In the genomic region with DNA sequence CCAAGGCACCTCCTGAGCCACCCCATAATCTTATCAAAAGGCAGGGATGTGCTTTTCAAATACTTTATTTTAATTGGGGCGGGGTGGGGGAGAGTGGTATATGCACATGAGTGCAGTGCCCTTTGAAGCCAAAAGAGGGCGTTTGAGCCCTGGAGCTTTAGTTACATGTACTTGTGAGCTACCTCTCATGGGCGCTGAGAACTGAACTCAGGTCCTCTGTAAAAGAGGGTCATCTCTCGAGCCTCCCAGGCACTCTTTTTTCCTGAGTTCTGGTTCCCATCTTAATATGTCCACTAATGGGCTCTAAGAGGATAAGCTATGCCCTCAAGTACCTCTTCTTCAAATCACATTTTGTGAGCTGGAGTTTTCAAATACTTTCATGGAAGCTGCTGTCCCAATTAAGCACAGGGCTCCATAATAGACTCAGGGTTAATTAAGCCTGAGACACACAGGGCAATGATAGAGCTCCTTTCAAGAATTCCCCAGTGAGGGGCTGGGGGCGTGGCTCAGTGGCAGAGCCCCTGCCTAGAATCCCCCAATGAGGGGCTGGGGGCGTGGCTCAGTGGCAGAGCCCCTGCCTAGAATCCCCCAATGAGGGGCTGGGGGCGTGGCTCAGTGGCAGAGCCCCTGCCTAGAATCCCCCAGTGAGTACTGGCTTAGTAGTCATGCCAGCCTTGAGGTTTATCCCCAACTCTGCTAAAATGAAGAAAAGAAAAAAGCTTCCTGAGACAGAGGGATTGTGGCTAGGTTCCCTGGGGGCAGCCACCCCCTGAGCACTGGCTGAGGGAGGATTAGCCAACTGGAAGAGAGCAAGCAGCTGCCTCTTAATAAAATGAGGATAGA, we compare ENCODE assay signal across 15 mouse cellular contexts. TPM values are rescaled to one million over a fixed set of nuclear protein-coding genes. Genes with fewer than 3 reads are reported as not detected.
DNase-seq lines count a peak whose midpoint lies in the region; ATAC-seq and TF ChIP-seq lines count a peak whose summit lies in the region.
"Had no signal": no experiment of that assay in that cellular context is flagged by ENCODE, and none has a peak within 500 bp of the region (broad histone marks: within the 10 kb centered on the region; RNA-seq: fewer than 3 reads in every experiment).

No protein-coding gene starts in this region.

- TF ChIP-seq CTCF in stomach, postnatal 0 days (IDR thresholded peaks at IDR 0.05; ENCODE audit: low read depth), result no peak

- no peak overlapping the region for H3K27ac ChIP-seq in limb, embryonic 12.5 days
- H3K27ac ChIP-seq in limb, embryonic 10.5 days, result no peak overlapping the region
- H3K27ac ChIP-seq in forebrain, embryonic 12.5 days, result peak overlapping the region; percentile 75
- H3K27ac ChIP-seq in limb, embryonic 14.5 days (replicated peaks; ENCODE audit: low read depth, low read length), result no peak overlapping the region
- peak overlapping the region; percentile 35; the same call in 1 of the 2 replicates for H3K27ac ChIP-seq in neural tube, embryonic 15.5 days (replicated peaks)
- H3K27ac ChIP-seq in stomach, postnatal 0 days (replicated peaks), result no peak overlapping the region
- H3K27ac ChIP-seq: kidney, embryonic 15.5 days; liver, embryonic 14.5 days had no signal

- no peak for TF ChIP-seq EP300 in stomach, postnatal 0 days (optimal IDR thresholded peaks at IDR 0.05)

- no peaks in the 10 kb centered on the region for H3K4me1 ChIP-seq in limb, embryonic 12.5 days (replicated peaks)
- no peaks in the 10 kb centered on the region for H3K4me1 ChIP-seq in limb, embryonic 10.5 days
- peaks cover 30% of the 10 kb centered on the region for H3K4me1 ChIP-seq in forebrain, embryonic 12.5 days
- H3K4me1 ChIP-seq in limb, embryonic 14.5 days (ENCODE audit: control insufficient read depth, insufficient read depth, low read length), result no peaks in the 10 kb centered on the region
- peaks cover 16% of the 10 kb centered on the region for H3K4me1 ChIP-seq in neural tube, embryonic 15.5 days
- no peaks in the 10 kb centered on the region for H3K4me1 ChIP-seq in stomach, postnatal 0 days (replicated peaks; ENCODE audit: control insufficient read depth, insufficient read depth)
- H3K4me1 ChIP-seq: kidney, embryonic 15.5 days had no signal

- H3K36me3 ChIP-seq in limb, embryonic 12.5 days, result no peaks in the 10 kb centered on the region
- no peaks in the 10 kb centered on the region for H3K36me3 ChIP-seq in limb, embryonic 10.5 days
- H3K36me3 ChIP-seq in forebrain, embryonic 12.5 days (replicated peaks), result no peaks in the 10 kb centered on the region
- no peaks in the 10 kb centered on the region for H3K36me3 ChIP-seq in limb, embryonic 14.5 days (ENCODE audit: control insufficient read depth, insufficient read depth, low read length)
- H3K36me3 ChIP-seq in neural tube, embryonic 15.5 days, result no peaks in the 10 kb centered on the region; the same call in 1 of the 2 replicates
- no peaks in the 10 kb centered on the region for H3K36me3 ChIP-seq in stomach, postnatal 0 days (ENCODE audit: control insufficient read depth, insufficient read depth, low read length)
- H3K36me3 ChIP-seq: kidney, embryonic 15.5 days had no signal

- WGBS in limb, embryonic 12.5 days, result 44% methylated on average over 7 of the region's 7 CpGs
- 48% methylated on average over 7 of the region's 7 CpGs for WGBS in limb, embryonic 10.5 days
- WGBS in forebrain, embryonic 12.5 days, result 30% methylated on average over 7 of the region's 7 CpGs
- 40% methylated on average over 7 of the region's 7 CpGs for WGBS in limb, embryonic 14.5 days
- 56% methylated on average over 7 of the region's 7 CpGs for WGBS in neural tube, embryonic 15.5 days
- WGBS in stomach, postnatal 0 days, result 56% methylated on average over 6 of the region's 7 CpGs

- no peak for DNase-seq in limb, embryonic 10.5 days (ENCODE audit: low spot score)
- no peak for DNase-seq in limb, embryonic 14.5 days (ENCODE audit: low spot score)
- no peak for DNase-seq in stomach, postnatal 0 days (ENCODE audit: low spot score)
- DNase-seq in ovary, postnatal 36 days (ENCODE audit: low spot score), result no peak
- DNase-seq: adrenal gland, postnatal 36 days; cerebellum, adult 11 months; thymus, postnatal 14 days had no signal

- 0 out of 2 replicates have a peak, but pooled peaks cover 5% of the 10 kb centered on the region for H3K9me3 ChIP-seq in limb, embryonic 12.5 days
- H3K9me3 ChIP-seq in limb, embryonic 10.5 days (replicated peaks), result no peaks in the 10 kb centered on the region
- H3K9me3 ChIP-seq in forebrain, embryonic 12.5 days, result no peaks in the 10 kb centered on the region
- H3K9me3 ChIP-seq in limb, embryonic 14.5 days (ENCODE audit: control insufficient read depth, low read length), result no peaks in the 10 kb centered on the region
- no peaks in the 10 kb centered on the region for H3K9me3 ChIP-seq in neural tube, embryonic 15.5 days (replicated peaks)
- no peaks in the 10 kb centered on the region for H3K9me3 ChIP-seq in stomach, postnatal 0 days (ENCODE audit: control insufficient read depth, low read length)
- H3K9me3 ChIP-seq: kidney, embryonic 15.5 days had no signal

- no peaks in the 10 kb centered on the region for H3K27me3 ChIP-seq in limb, embryonic 12.5 days
- no peaks in the 10 kb centered on the region for H3K27me3 ChIP-seq in limb, embryonic 10.5 days (ENCODE audit: low read depth, poor library complexity, severe bottlenecking)
- peaks cover 24% of the 10 kb centered on the region for H3K27me3 ChIP-seq in forebrain, embryonic 12.5 days
- no peaks in the 10 kb centered on the region for H3K27me3 ChIP-seq in limb, embryonic 14.5 days (ENCODE audit: control insufficient read depth, insufficient read depth, low read length)
- no peaks in the 10 kb centered on the region for H3K27me3 ChIP-seq in neural tube, embryonic 15.5 days (replicated peaks)
- no peaks in the 10 kb centered on the region for H3K27me3 ChIP-seq in stomach, postnatal 0 days (ENCODE audit: control insufficient read depth, insufficient read depth, low read length)
- H3K27me3 ChIP-seq: kidney, embryonic 15.5 days had no signal

- H3K4me2 ChIP-seq in limb, embryonic 12.5 days, result no peak overlapping the region
- H3K4me2 ChIP-seq in forebrain, embryonic 12.5 days, result no peak overlapping the region
- no peak overlapping the region for H3K4me2 ChIP-seq in limb, embryonic 14.5 days (replicated peaks; ENCODE audit: low read depth, low read length, severe bottlenecking)
- H3K4me2 ChIP-seq in neural tube, embryonic 15.5 days, result no peak overlapping the region
- no peak overlapping the region for H3K4me2 ChIP-seq in stomach, postnatal 0 days (replicated peaks; ENCODE audit: low read depth)
- H3K4me2 ChIP-seq: heart, embryonic 11.5 days; kidney, embryonic 15.5 days had no signal

- TF ChIP-seq POLR2A in limb, embryonic 14.5 days (IDR thresholded peaks at IDR 0.05; ENCODE audit: borderline replicate concordance, extremely low read depth, insufficient read depth, insufficient read length), result no peak

- peak; percentile 54; the same call in 1 of the 2 replicates for ATAC-seq in limb, embryonic 12.5 days (ENCODE audit: insufficient number of reproducible peaks, insufficient read depth, low FRiP score, low TSS enrichment, low read depth)
- ATAC-seq in forebrain, embryonic 12.5 days (ENCODE audit: low FRiP score), result peak; percentile 77
- peak; percentile 37; the same call in 1 of the 2 replicates for ATAC-seq in limb, embryonic 14.5 days (ENCODE audit: low FRiP score, low read depth)
- peak; percentile 50 for ATAC-seq in neural tube, embryonic 15.5 days (ENCODE audit: low FRiP score)
- no peak for ATAC-seq in activated CD4-positive, CD25-positive, alpha-beta regulatory T cell, adult 4 months
- ATAC-seq in stomach, postnatal 0 days (ENCODE audit: low FRiP score, low TSS enrichment), result no peak

- H3K4me3 ChIP-seq in limb, embryonic 12.5 days (replicated peaks), result no peak overlapping the region
- no peak overlapping the region for H3K4me3 ChIP-seq in limb, embryonic 10.5 days
- no peak overlapping the region for H3K4me3 ChIP-seq in forebrain, embryonic 12.5 days (replicated peaks)
- H3K4me3 ChIP-seq in limb, embryonic 14.5 days (replicated peaks; ENCODE audit: low read length), result no peak overlapping the region
- H3K4me3 ChIP-seq in neural tube, embryonic 15.5 days (replicated peaks), result no peak overlapping the region
- H3K4me3 ChIP-seq in stomach, postnatal 0 days (ENCODE audit: low read depth, low read length), result no peak overlapping the region
- H3K4me3 ChIP-seq: kidney, embryonic 15.5 days; myocyte had no signal

- no peak overlapping the region for H3K9ac ChIP-seq in limb, embryonic 12.5 days (replicated peaks)
- H3K9ac ChIP-seq in forebrain, embryonic 12.5 days, result no peak overlapping the region
- no peak overlapping the region for H3K9ac ChIP-seq in limb, embryonic 14.5 days (ENCODE audit: low read depth, low read length, severe bottlenecking)
- H3K9ac ChIP-seq in neural tube, embryonic 15.5 days (replicated peaks), result no peak overlapping the region
- no peak overlapping the region for H3K9ac ChIP-seq in stomach, postnatal 0 days (ENCODE audit: low read length)
- H3K9ac ChIP-seq: kidney, embryonic 15.5 days; liver, embryonic 14.5 days had no signal

RNA-seq across cellular contexts. Expression of a gene that starts 29.9 kb away (rescaled TPM):
- polyA plus RNA-seq in limb, embryonic 12.5 days (2016; fragmentation: Nextera tagmentation; extraction: Ambion mirVana), result 52.2 and 52.7 TPM in 2 replicates
- polyA plus RNA-seq in limb, embryonic 10.5 days (2016; fragmentation: Nextera tagmentation; extraction: Ambion mirVana), result 82.8 and 93.0 TPM in 2 replicates
- 53.9 and 56.2 TPM in 2 replicates for polyA plus RNA-seq in forebrain, embryonic 12.5 days (2016; fragmentation: Nextera tagmentation; extraction: Ambion mirVana)
- 25.2 and 28.0 TPM in 2 replicates for polyA plus RNA-seq in limb, embryonic 14.5 days (2012; rRNA removed)
- polyA plus RNA-seq in limb, embryonic 14.5 days (2014; fragmentation: Nextera tagmentation; extraction: Ambion mirVana), result 47.8 and 51.2 TPM in 2 replicates
- polyA plus RNA-seq in neural tube, embryonic 15.5 days (2015; fragmentation: Nextera tagmentation; extraction: Ambion mirVana), result 69.6 and 71.6 TPM in 2 replicates
- polyA plus RNA-seq in activated CD4-positive, CD25-positive, alpha-beta regulatory T cell, adult 4 months (2017; shearing (Covaris generic)), result 10 to 100 TPM; 22.6 to 27.2 TPM
- polyA plus RNA-seq in stomach, postnatal 0 days (2015; fragmentation: Nextera tagmentation; extraction: Ambion mirVana), result 28.2 and 28.7 TPM in 2 replicates

RNA-seq across cellular contexts. Expression of a gene that starts 37.2 kb away (rescaled TPM):
- polyA plus RNA-seq in limb, embryonic 12.5 days (2016; fragmentation: Nextera tagmentation; extraction: Ambion mirVana), result 20.9 and 21.0 TPM in 2 replicates
- 21.5 and 21.6 TPM in 2 replicates for polyA plus RNA-seq in limb, embryonic 10.5 days (2016; fragmentation: Nextera tagmentation; extraction: Ambion mirVana)
- polyA plus RNA-seq in forebrain, embryonic 12.5 days (2016; fragmentation: Nextera tagmentation; extraction: Ambion mirVana), result 16.2 and 16.4 TPM in 2 replicates
- polyA plus RNA-seq in limb, embryonic 14.5 days (2012; rRNA removed), result 41.5 and 52.8 TPM in 2 replicates
- polyA plus RNA-seq in limb, embryonic 14.5 days (2014; fragmentation: Nextera tagmentation; extraction: Ambion mirVana), result 11.9 and 12.9 TPM in 2 replicates
- polyA plus RNA-seq in neural tube, embryonic 15.5 days (2015; fragmentation: Nextera tagmentation; extraction: Ambion mirVana), result 13.0 and 20.6 TPM in 2 replicates
- 10 to 100 TPM; 26.1 to 30.9 TPM for polyA plus RNA-seq in activated CD4-positive, CD25-positive, alpha-beta regulatory T cell, adult 4 months (2017; shearing (Covaris generic))
- polyA plus RNA-seq in stomach, postnatal 0 days (2015; fragmentation: Nextera tagmentation; extraction: Ambion mirVana), result 7.2 and 8.2 TPM in 2 replicates

RNA-seq across cellular contexts. Expression of a gene that starts 39.1 kb away (rescaled TPM):
- polyA plus RNA-seq in limb, embryonic 12.5 days (2016; fragmentation: Nextera tagmentation; extraction: Ambion mirVana), result 395 and 428 TPM in 2 replicates
- 330 TPM in 2 replicates for polyA plus RNA-seq in limb, embryonic 10.5 days (2016; fragmentation: Nextera tagmentation; extraction: Ambion mirVana)
- 499 and 516 TPM in 2 replicates for polyA plus RNA-seq in forebrain, embryonic 12.5 days (2016; fragmentation: Nextera tagmentation; extraction: Ambion mirVana)
- 229 and 475 TPM in 2 replicates for polyA plus RNA-seq in limb, embryonic 14.5 days (2012; rRNA removed)
- polyA plus RNA-seq in limb, embryonic 14.5 days (2014; fragmentation: Nextera tagmentation; extraction: Ambion mirVana), result 347 and 354 TPM in 2 replicates
- 463 and 500 TPM in 2 replicates for polyA plus RNA-seq in neural tube, embryonic 15.5 days (2015; fragmentation: Nextera tagmentation; extraction: Ambion mirVana)
- 100 to 1,000 TPM; 339 to 401 TPM for polyA plus RNA-seq in activated CD4-positive, CD25-positive, alpha-beta regulatory T cell, adult 4 months (2017; shearing (Covaris generic))
- polyA plus RNA-seq in stomach, postnatal 0 days (2015; fragmentation: Nextera tagmentation; extraction: Ambion mirVana), result 451 and 481 TPM in 2 replicates

Comparison
In these comparisons a context has a peak if more than half of its experiments do, and no peak if none do; other contexts are left out.
1. ATAC-seq: peak in limb, embryonic 12.5 days (single experiment), forebrain, embryonic 12.5 days (single experiment), limb, embryonic 14.5 days (single experiment) and neural tube, embryonic 15.5 days (single experiment); none in activated CD4-positive, CD25-positive, alpha-beta regulatory T cell, adult 4 months (single experiment) and stomach, postnatal 0 days (single experiment).
2. H3K27ac ChIP-seq: peak in forebrain, embryonic 12.5 days (single experiment) and neural tube, embryonic 15.5 days (single experiment); none in limb, embryonic 12.5 days (single experiment), limb, embryonic 10.5 days (single experiment), limb, embryonic 14.5 days (single experiment) and stomach, postnatal 0 days (single experiment).